25 mouse cellular contexts compared by ENCODE assay signal in the genomic region with DNA sequence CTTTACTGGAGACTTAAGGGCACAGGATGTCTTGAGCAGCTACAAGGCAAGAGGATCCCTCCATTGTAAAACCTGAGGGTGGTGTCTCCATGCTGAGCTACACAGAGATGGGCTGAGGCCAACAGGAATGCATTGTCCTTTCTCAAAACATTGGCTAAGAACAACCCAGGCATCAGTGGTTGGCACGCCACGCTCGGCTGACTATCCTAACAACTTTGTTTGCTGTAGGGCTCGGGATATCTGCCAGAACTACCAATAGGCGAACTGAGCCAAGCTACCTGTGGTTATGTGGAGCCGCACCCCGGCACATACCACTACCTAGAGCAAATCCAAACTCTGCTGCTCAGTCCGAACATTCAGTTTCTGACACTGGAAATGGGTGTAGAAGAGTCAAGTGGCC.
DNase-seq lines count a peak whose midpoint lies in the region; ATAC-seq and TF ChIP-seq lines count a peak whose summit lies in the region.
"Had no signal": no experiment of that assay in that cellular context is flagged by ENCODE, and none has a peak within 500 bp of the region (broad histone marks: within the 10 kb centered on the region; RNA-seq: fewer than 3 reads in every experiment).

No protein-coding gene starts in this region.

- no peaks in the 10 kb centered on the region for H3K79me2 ChIP-seq in heart, adult 2 months (replicated peaks; ENCODE audit: control insufficient read depth, insufficient read depth, low read length)

- no peaks in the 10 kb centered on the region for H3K9me3 ChIP-seq in kidney, embryonic 16.5 days (ENCODE audit: low read length)
- H3K9me3 ChIP-seq in lung, postnatal 0 days (ENCODE audit: low read length) = no peaks in the 10 kb centered on the region
- H3K9me3 ChIP-seq in intestine, embryonic 16.5 days (ENCODE audit: control insufficient read depth, low read length) = no peaks in the 10 kb centered on the region
- H3K9me3 ChIP-seq: forebrain, embryonic 13.5 days; hindbrain, embryonic 12.5 days; intestine, embryonic 15.5 days; limb, embryonic 12.5 days; megakaryocyte, embryonic 14.5 days; midbrain, embryonic 13.5 days had no signal

- H3K4me1 ChIP-seq in kidney, embryonic 16.5 days (ENCODE audit: insufficient read depth, low read length) = no peaks in the 10 kb centered on the region
- no peaks in the 10 kb centered on the region for H3K4me1 ChIP-seq in lung, postnatal 0 days (ENCODE audit: insufficient read depth, low read depth, low read length)
- H3K4me1 ChIP-seq in heart, adult 2 months (ENCODE audit: control insufficient read depth, insufficient read depth, low read length) = no peaks in the 10 kb centered on the region
- H3K4me1 ChIP-seq in intestine, embryonic 16.5 days (ENCODE audit: control insufficient read depth, insufficient read depth, low read length) = no peaks in the 10 kb centered on the region
- H3K4me1 ChIP-seq: forebrain, embryonic 13.5 days; intestine, embryonic 15.5 days; limb, embryonic 12.5 days; midbrain, embryonic 13.5 days had no signal

- DNase-seq in kidney, adult 8-10 months = peak; percentile 30 to 58
- peak; percentile 58 for DNase-seq in lung, postnatal 25 days (ENCODE audit: low spot score)
- DNase-seq in lung, postnatal 0 days (ENCODE audit: low spot score) = no peak
- DNase-seq in Patski (ENCODE audit: low read depth, low spot score) = peak; percentile 73
- peak; percentile 29 for DNase-seq in kidney, postnatal 14 days
- no peak for DNase-seq in heart, adult 2 months
- DNase-seq: adrenal gland, adult 8-10 months; B cell, adult 2 months; cerebellum, adult 2 months; cerebellum, postnatal 14 days; gastrocnemius, postnatal 25 days; heart, adult 11 months; heart, postnatal 36 days; lung, postnatal 4 days; thymus, postnatal 4 days had no signal

- no peak for ATAC-seq in kidney, embryonic 16.5 days (ENCODE audit: low FRiP score, low TSS enrichment)
- ATAC-seq in lung, postnatal 0 days = no peak
- ATAC-seq in Patski = peak; percentile 86
- ATAC-seq in intestine, embryonic 16.5 days = no peak
- ATAC-seq: forebrain, embryonic 13.5 days; hindbrain, postnatal 0 days; intestine, embryonic 15.5 days; midbrain, embryonic 13.5 days had no signal

- intact Hi-C loops in heart, adult 2 months (cut with DNase I) = no loop called here

- H3K27ac ChIP-seq in kidney, embryonic 16.5 days (ENCODE audit: low read length) = no peak overlapping the region
- no peak overlapping the region for H3K27ac ChIP-seq in lung, postnatal 0 days (ENCODE audit: low read length)
- no peak overlapping the region for H3K27ac ChIP-seq in heart, adult 2 months
- H3K27ac ChIP-seq in intestine, embryonic 16.5 days (ENCODE audit: low read length) = no peak overlapping the region
- H3K27ac ChIP-seq: forebrain, embryonic 13.5 days; hindbrain, embryonic 12.5 days; hindbrain, postnatal 0 days; intestine, embryonic 15.5 days; limb, embryonic 12.5 days; midbrain, embryonic 13.5 days had no signal

- no peak overlapping the region for H3K9ac ChIP-seq in kidney, embryonic 16.5 days (replicated peaks; ENCODE audit: low read length)
- no peak overlapping the region for H3K9ac ChIP-seq in lung, postnatal 0 days (replicated peaks; ENCODE audit: low read depth)
- no peak overlapping the region for H3K9ac ChIP-seq in heart, adult 2 months (ENCODE audit: low read depth, low read length)
- no peak overlapping the region for H3K9ac ChIP-seq in intestine, embryonic 16.5 days (ENCODE audit: low read depth, low read length)
- H3K9ac ChIP-seq: forebrain, embryonic 13.5 days; hindbrain, embryonic 12.5 days; intestine, embryonic 15.5 days; limb, embryonic 12.5 days; midbrain, embryonic 13.5 days had no signal

- POLR2A ChIA-PET in Patski (lab: Charles Lee) = no interaction called here

- TF ChIP-seq CTCF in lung, postnatal 0 days (IDR thresholded peaks at IDR 0.05) = no peak
- TF ChIP-seq CTCF in Patski (IDR thresholded peaks at IDR 0.05) = no peak
- no peak for TF ChIP-seq CTCF in heart, adult 2 months (IDR thresholded peaks at IDR 0.05)

- in situ Hi-C loops in Patski (cut with MboI; ENCODE audit: low pct_unique_long_range_greater_than_20kb) = no loop called here

- H3K27me3 ChIP-seq in kidney, embryonic 16.5 days (ENCODE audit: insufficient read depth, low read length) = no peaks in the 10 kb centered on the region
- no peaks in the 10 kb centered on the region for H3K27me3 ChIP-seq in lung, postnatal 0 days (replicated peaks; ENCODE audit: insufficient read depth, low read length)
- no peaks in the 10 kb centered on the region for H3K27me3 ChIP-seq in Patski
- no peaks in the 10 kb centered on the region for H3K27me3 ChIP-seq in heart, adult 2 months (ENCODE audit: control insufficient read depth, insufficient read depth, low read length)
- H3K27me3 ChIP-seq in intestine, embryonic 16.5 days (replicated peaks; ENCODE audit: control insufficient read depth, insufficient read depth, low read length) = no peaks in the 10 kb centered on the region
- H3K27me3 ChIP-seq: forebrain, embryonic 13.5 days; hindbrain, embryonic 12.5 days; intestine, embryonic 15.5 days; limb, embryonic 12.5 days; midbrain, embryonic 13.5 days had no signal

- WGBS in kidney, embryonic 16.5 days = 87% methylated on average over 8 of the region's 8 CpGs
- 75% methylated on average over 8 of the region's 8 CpGs for WGBS in lung, postnatal 0 days
- 92% methylated on average over 8 of the region's 8 CpGs for WGBS in heart, adult 2 months
- 86% methylated on average over 8 of the region's 8 CpGs for WGBS in intestine, embryonic 16.5 days

- no peak overlapping the region for H3K4me3 ChIP-seq in kidney, embryonic 16.5 days (ENCODE audit: low read length)
- no peak overlapping the region for H3K4me3 ChIP-seq in lung, postnatal 0 days (ENCODE audit: low read depth, low read length)
- H3K4me3 ChIP-seq in heart, adult 2 months = no peak overlapping the region
- no peak overlapping the region for H3K4me3 ChIP-seq in intestine, embryonic 16.5 days (ENCODE audit: low read length)
- H3K4me3 ChIP-seq: forebrain, embryonic 13.5 days; hindbrain, embryonic 12.5 days; intestine, embryonic 15.5 days; limb, embryonic 12.5 days; megakaryocyte, embryonic 14.5 days; midbrain, embryonic 13.5 days had no signal

- H3K4me2 ChIP-seq in kidney, embryonic 16.5 days (replicated peaks; ENCODE audit: low read depth, low read length) = no peak overlapping the region
- H3K4me2 ChIP-seq in lung, postnatal 0 days (replicated peaks; ENCODE audit: low read depth, low read length) = no peak overlapping the region
- no peak overlapping the region for H3K4me2 ChIP-seq in intestine, embryonic 16.5 days (ENCODE audit: low read depth, low read length)
- H3K4me2 ChIP-seq: forebrain, embryonic 13.5 days; heart, embryonic 11.5 days; hindbrain, embryonic 12.5 days; intestine, embryonic 15.5 days; limb, embryonic 12.5 days; midbrain, embryonic 13.5 days had no signal

- TF ChIP-seq EP300 in lung, postnatal 0 days (IDR thresholded peaks at IDR 0.05) = no peak
- no peak for TF ChIP-seq EP300 in heart, adult 2 months (IDR thresholded peaks at IDR 0.05; ENCODE audit: insufficient read depth, low read depth, low read length)

- no peaks in the 10 kb centered on the region for H3K36me3 ChIP-seq in kidney, embryonic 16.5 days (ENCODE audit: insufficient read depth, low read length)
- H3K36me3 ChIP-seq in lung, postnatal 0 days (ENCODE audit: insufficient read depth, low read length) = no peaks in the 10 kb centered on the region
- no peaks in the 10 kb centered on the region for H3K36me3 ChIP-seq in heart, adult 2 months (ENCODE audit: control insufficient read depth, insufficient read depth, low read length)
- no peaks in the 10 kb centered on the region for H3K36me3 ChIP-seq in intestine, embryonic 16.5 days (ENCODE audit: control insufficient read depth, insufficient read depth, low read length)
- H3K36me3 ChIP-seq: hindbrain, embryonic 12.5 days; intestine, embryonic 15.5 days; limb, embryonic 12.5 days; midbrain, embryonic 13.5 days had no signal

- CTCF ChIA-PET in Patski (lab: Charles Lee) = no interaction called here

- no peak for TF ChIP-seq POLR2A in heart, adult 2 months (IDR thresholded peaks at IDR 0.05; ENCODE audit: insufficient read depth, low read depth, low read length)

Comparison
In these comparisons a context has a peak if more than half of its experiments do, and no peak if none do; other contexts are left out.
1. DNase-seq: peak in kidney, adult 8-10 months (2 of 2), lung, postnatal 25 days (single experiment), Patski (single experiment) and kidney, postnatal 14 days (single experiment); none in lung, postnatal 0 days (single experiment) and heart, adult 2 months (0 of 2).